Mouse (Mus musculus) embryonic fibroblast, embryonic 13.5 days (primary cell): Measurements from ENCODE around the gene Gdf7. TPM values are rescaled to one million over a fixed set of nuclear protein-coding genes. Genes with fewer than 3 reads are reported as not detected.
A peak's percentile ranks its signal among the peaks of the same experiment; 100 is the strongest.

ENCODE experiments used
- H3K27ac ChIP-seq: 2 replicates; pipeline ENCODE4 v1.5.1; 2012; ENCODE audit warnings: low read length, control low read depth, inconsistent platforms; ENCODE audit not compliant: insufficient read depth
- H3K4me1 ChIP-seq: 2 replicates; pipeline ENCODE4 v1.6.1; 2011; ENCODE audit warnings: low read length; ENCODE audit not compliant: control insufficient read depth, insufficient read depth
- H3K4me3 ChIP-seq: 2 replicates; pipeline ENCODE4 v1.5.1; 2011; ENCODE audit warnings: mild to moderate bottlenecking, control low read depth, low read length; ENCODE audit not compliant: insufficient read depth
- CTCF ChIP-seq: IDR thresholded peaks from 2 replicates; pipeline ENCODE4 v1.5.1; 2011; ENCODE audit warnings: mild to moderate bottlenecking, control low read depth, low read length, moderate library complexity, borderline replicate concordance; ENCODE audit not compliant: insufficient read depth
- POLR2A ChIP-seq: IDR thresholded peaks from 2 replicates; pipeline ENCODE4 v1.6.1; 2011; ENCODE audit warnings: low read depth, mild to moderate bottlenecking, control low read depth, low read length, moderate library complexity
- polyA plus RNA-seq: library from polyadenylated mRNA; stranded (reverse); fragments of >200 nt; gene quantifications from 2 replicates; pipeline ENCODE4 v1.2.4, GENCODE M21; 2011; ENCODE audit warnings: low read depth; ENCODE audit not compliant: missing spikeins, insufficient read length

The Gdf7 gene
- polyA plus RNA-seq, 1 experiment = 1.4 TPM

GRCm38 (mm10) chr12:8299143-8300110 is 2.3 kb downstream of the Gdf7 start:
- Histone ChIP-seq H3K27ac (no peak overlapping the region), H3K4me3 (no peak overlapping the region), H3K4me1 (peaks cover 4% of the 10 kb centered on the region; the same call in 1 of the 2 replicates)
- no peak for TF ChIP-seq POLR2A
- no peak for TF ChIP-seq CTCF

GRCm38 (mm10) chr12:8298361-8299142 is 3.2 kb downstream of the Gdf7 start:
- TF ChIP-seq POLR2A (no peak), CTCF (no peak)
- no peak overlapping the region for H3K27ac ChIP-seq
- H3K4me3 ChIP-seq = peak overlapping the region; percentile 17; the same call in 1 of the 2 replicates
- H3K4me1 ChIP-seq = peaks cover 4% of the 10 kb centered on the region; the same call in 1 of the 2 replicates

- peaks cover 4% of the 10 kb centered on the region; the same call in 1 of the 2 replicates for H3K4me1 ChIP-seq
- H3K4me3 ChIP-seq = no peak overlapping the region
- no peak overlapping the region for H3K27ac ChIP-seq
- TF ChIP-seq POLR2A (no peak), CTCF (no peak)
Observed at GRCm38 (mm10) chr12:8297586-8298214, 4.1 kb downstream of the Gdf7 start.

GRCm38 (mm10) chr12:8296154-8296553 is 5.6 kb downstream of the Gdf7 start:
- peaks cover 4% of the 10 kb centered on the region; the same call in 1 of the 2 replicates for H3K4me1 ChIP-seq
- H3K27ac ChIP-seq = no peak overlapping the region
- TF ChIP-seq CTCF (no peak), POLR2A (no peak)
- no peak overlapping the region for H3K4me3 ChIP-seq

GRCm38 (mm10) chr12:8295307-8295913 is 6.3 kb downstream of the Gdf7 start:
- no peak overlapping the region for H3K4me3 ChIP-seq
- no peak for TF ChIP-seq CTCF
- no peak for TF ChIP-seq POLR2A
- H3K4me1 ChIP-seq = peaks cover 4% of the 10 kb centered on the region; the same call in 1 of the 2 replicates
- H3K27ac ChIP-seq = no peak overlapping the region

- TF ChIP-seq POLR2A (no peak), CTCF (no peak)
- Histone ChIP-seq H3K4me3 (no peak overlapping the region), H3K4me1 (peaks cover 4% of the 10 kb centered on the region; the same call in 1 of the 2 replicates), H3K27ac (no peak overlapping the region)
Observed at GRCm38 (mm10) chr12:8291157-8291853, 10.4 kb downstream of the Gdf7 start.

- no peak overlapping the region for H3K4me3 ChIP-seq
- TF ChIP-seq POLR2A = no peak
- no peak for TF ChIP-seq CTCF
- H3K4me1 ChIP-seq = no peaks in the 10 kb centered on the region
- H3K27ac ChIP-seq = no peak overlapping the region
Observed at GRCm38 (mm10) chr12:8289499-8289898, 12.3 kb downstream of the Gdf7 start.

GRCm38 (mm10) chr12:8289099-8289498 is 12.7 kb downstream of the Gdf7 start:
- no peak for TF ChIP-seq CTCF
- no peaks in the 10 kb centered on the region for H3K4me1 ChIP-seq
- no peak overlapping the region for H3K27ac ChIP-seq
- H3K4me3 ChIP-seq = no peak overlapping the region
